Mouse (Mus musculus): ENCODE results near the gene Rpl3. TPM values are rescaled to one million over a fixed set of nuclear protein-coding genes. Genes with fewer than 3 reads are reported as not detected.
A peak's percentile ranks its signal among the peaks of the same experiment; 100 is the strongest.

Gene Rpl3
- polyA plus RNA-seq, 1 experiment, result 3,044 TPM

- no peaks in the 10 kb centered on the region for H3K27me3 ChIP-seq (ENCODE audit: control insufficient read depth, insufficient read depth, low read length, poor library complexity, severe bottlenecking)
- no peak for TF ChIP-seq POLR2A (IDR thresholded peaks at IDR 0.05; ENCODE audit: insufficient read depth, low read length)
- no peak for TF ChIP-seq CTCF (IDR thresholded peaks at IDR 0.05; ENCODE audit: low read depth, low read length)
- H3K4me1 ChIP-seq (ENCODE audit: control insufficient read depth, insufficient read depth, low read length), result peaks cover 3% of the 10 kb centered on the region
- no peak overlapping the region for H3K9ac ChIP-seq (ENCODE audit: low read depth, poor library complexity, severe bottlenecking)
- no peak overlapping the region for H3K4me3 ChIP-seq (ENCODE audit: low read depth, low read length)
- H3K36me3 ChIP-seq (ENCODE audit: control insufficient read depth, insufficient read depth, low read length, poor library complexity, severe bottlenecking), result peaks cover 7% of the 10 kb centered on the region
- H3K9me3 ChIP-seq (replicated peaks; ENCODE audit: control insufficient read depth, insufficient read depth, low read length, poor library complexity, severe bottlenecking), result no peaks in the 10 kb centered on the region
- H3K27ac ChIP-seq (ENCODE audit: insufficient read depth, low read length), result no peak overlapping the region
Measured at GRCm38 (mm10) chr15:80072579-80073255, 19.0 kb downstream of the Rpl3 start.

GRCm38 (mm10) chr15:80071951-80072437, 19.7 kb downstream of the Rpl3 start:
- TF ChIP-seq CTCF (IDR thresholded peaks at IDR 0.05; ENCODE audit: low read depth, low read length) (no peak), POLR2A (IDR thresholded peaks at IDR 0.05; ENCODE audit: insufficient read depth, low read length) (no peak), EP300 (IDR thresholded peaks at IDR 0.05; ENCODE audit: insufficient read depth, low read depth, low read length) (no peak)
- peaks cover under 1% of the 10 kb centered on the region; the same call in 1 of the 2 replicates for H3K36me3 ChIP-seq (ENCODE audit: control insufficient read depth, insufficient read depth, low read length, poor library complexity, severe bottlenecking)

GRCm38 (mm10) chr15:80070095-80070644, 21.5 kb downstream of the Rpl3 start:
- Histone ChIP-seq H3K36me3 (ENCODE audit: control insufficient read depth, insufficient read depth, low read length, poor library complexity, severe bottlenecking) (no peaks in the 10 kb centered on the region), H3K27ac (ENCODE audit: insufficient read depth, low read length) (peak overlapping the region; percentile 4; the same call in 1 of the 2 replicates), H3K4me1 (ENCODE audit: control insufficient read depth, insufficient read depth, low read length) (peaks cover 3% of the 10 kb centered on the region), H3K9ac (ENCODE audit: low read depth, poor library complexity, severe bottlenecking) (peak overlapping the region; percentile 18; the same call in 1 of the 2 replicates), H3K27me3 (ENCODE audit: control insufficient read depth, insufficient read depth, low read length, poor library complexity, severe bottlenecking) (no peaks in the 10 kb centered on the region), H3K4me3 (ENCODE audit: low read depth, low read length) (no peak overlapping the region), H3K9me3 (replicated peaks; ENCODE audit: control insufficient read depth, insufficient read depth, low read length, poor library complexity, severe bottlenecking) (no peaks in the 10 kb centered on the region)
- TF ChIP-seq CTCF (IDR thresholded peaks at IDR 0.05; ENCODE audit: low read depth, low read length), result no peak

More at GRCm38 (mm10) chr15:80071951-80072437, 19.7 kb downstream of the Rpl3 start:
- Histone ChIP-seq H3K9ac (ENCODE audit: low read depth, poor library complexity, severe bottlenecking) (no peak overlapping the region), H3K4me3 (ENCODE audit: low read depth, low read length) (no peak overlapping the region), H3K9me3 (replicated peaks; ENCODE audit: control insufficient read depth, insufficient read depth, low read length, poor library complexity, severe bottlenecking) (no peaks in the 10 kb centered on the region), H3K4me1 (ENCODE audit: control insufficient read depth, insufficient read depth, low read length) (peaks cover 3% of the 10 kb centered on the region), H3K27me3 (ENCODE audit: control insufficient read depth, insufficient read depth, low read length, poor library complexity, severe bottlenecking) (no peaks in the 10 kb centered on the region), H3K27ac (ENCODE audit: insufficient read depth, low read length) (no peak overlapping the region)

GRCm38 (mm10) chr15:80069171-80069570, 22.5 kb downstream of the Rpl3 start:
- Histone ChIP-seq H3K27ac (ENCODE audit: insufficient read depth, low read length) (no peak overlapping the region), H3K4me3 (ENCODE audit: low read depth, low read length) (no peak overlapping the region), H3K4me1 (ENCODE audit: control insufficient read depth, insufficient read depth, low read length) (peaks cover 3% of the 10 kb centered on the region), H3K9me3 (replicated peaks; ENCODE audit: control insufficient read depth, insufficient read depth, low read length, poor library complexity, severe bottlenecking) (no peaks in the 10 kb centered on the region), H3K27me3 (ENCODE audit: control insufficient read depth, insufficient read depth, low read length, poor library complexity, severe bottlenecking) (no peaks in the 10 kb centered on the region), H3K36me3 (ENCODE audit: control insufficient read depth, insufficient read depth, low read length, poor library complexity, severe bottlenecking) (no peaks in the 10 kb centered on the region), H3K9ac (ENCODE audit: low read depth, poor library complexity, severe bottlenecking) (no peak overlapping the region)
- no peak for TF ChIP-seq CTCF (IDR thresholded peaks at IDR 0.05; ENCODE audit: low read depth, low read length)
- TF ChIP-seq POLR2A (IDR thresholded peaks at IDR 0.05; ENCODE audit: insufficient read depth, low read length), result no peak
- TF ChIP-seq EP300 (IDR thresholded peaks at IDR 0.05; ENCODE audit: insufficient read depth, low read depth, low read length), result no peak

GRCm38 (mm10) chr15:80066538-80066937, 25.1 kb downstream of the Rpl3 start:
- no peak overlapping the region for H3K4me3 ChIP-seq (ENCODE audit: low read depth, low read length)
- TF ChIP-seq POLR2A (IDR thresholded peaks at IDR 0.05; ENCODE audit: insufficient read depth, low read length), result no peak
- peak; percentile 93 for TF ChIP-seq CTCF (IDR thresholded peaks at IDR 0.05; ENCODE audit: low read depth, low read length)
- TF ChIP-seq EP300 (IDR thresholded peaks at IDR 0.05; ENCODE audit: insufficient read depth, low read depth, low read length), result 0 out of 2 replicates have a peak, but pooled peaks have one; percentile 30
- H3K9me3 ChIP-seq (replicated peaks; ENCODE audit: control insufficient read depth, insufficient read depth, low read length, poor library complexity, severe bottlenecking), result no peaks in the 10 kb centered on the region
- no peaks in the 10 kb centered on the region for H3K36me3 ChIP-seq (ENCODE audit: control insufficient read depth, insufficient read depth, low read length, poor library complexity, severe bottlenecking)
- no peak overlapping the region for H3K27ac ChIP-seq (ENCODE audit: insufficient read depth, low read length)
- H3K4me1 ChIP-seq (ENCODE audit: control insufficient read depth, insufficient read depth, low read length), result peaks cover 9% of the 10 kb centered on the region
- H3K27me3 ChIP-seq (ENCODE audit: control insufficient read depth, insufficient read depth, low read length, poor library complexity, severe bottlenecking), result no peaks in the 10 kb centered on the region
- H3K9ac ChIP-seq (ENCODE audit: low read depth, poor library complexity, severe bottlenecking), result no peak overlapping the region

- no peaks in the 10 kb centered on the region for H3K27me3 ChIP-seq (ENCODE audit: control insufficient read depth, insufficient read depth, low read length, poor library complexity, severe bottlenecking)
- TF ChIP-seq EP300 (IDR thresholded peaks at IDR 0.05; ENCODE audit: insufficient read depth, low read depth, low read length) (no peak), POLR2A (IDR thresholded peaks at IDR 0.05; ENCODE audit: insufficient read depth, low read length) (no peak), CTCF (IDR thresholded peaks at IDR 0.05; ENCODE audit: low read depth, low read length) (peak; percentile 80)
- no peaks in the 10 kb centered on the region for H3K36me3 ChIP-seq (ENCODE audit: control insufficient read depth, insufficient read depth, low read length, poor library complexity, severe bottlenecking)
- no peaks in the 10 kb centered on the region for H3K9me3 ChIP-seq (replicated peaks; ENCODE audit: control insufficient read depth, insufficient read depth, low read length, poor library complexity, severe bottlenecking)
- H3K4me1 ChIP-seq (ENCODE audit: control insufficient read depth, insufficient read depth, low read length), result peaks cover 9% of the 10 kb centered on the region
- no peak overlapping the region for H3K4me3 ChIP-seq (ENCODE audit: low read depth, low read length)
- H3K9ac ChIP-seq (ENCODE audit: low read depth, poor library complexity, severe bottlenecking), result no peak overlapping the region
- peak overlapping the region; percentile 8; the same call in 1 of the 2 replicates for H3K27ac ChIP-seq (ENCODE audit: insufficient read depth, low read length)
Measured at GRCm38 (mm10) chr15:80065414-80065813, 26.3 kb downstream of the Rpl3 start.

Data from ES-Bruce4 (cell line).